Mouse (Mus musculus) lung, embryonic 14.5 days (tissue): ENCODE results near the gene Cfap99. TPM values are rescaled to one million over a fixed set of nuclear protein-coding genes. Genes with fewer than 3 reads are reported as not detected.
A peak's percentile ranks its signal among the peaks of the same experiment; 100 is the strongest.

ENCODE experiments used
- ATAC-seq: fragments of 200-750 bp; cut with Nextera tagmentation; 2 replicates; pipeline ENCODE4 v1.8.0; 2017; ENCODE audit warnings: mild to moderate bottlenecking, moderate TSS enrichment, moderate library complexity; ENCODE audit not compliant: insufficient read depth
- DNase-seq: peaks from one replicate; pipeline ENCODE4 v3.0.0-alpha.2; 2015
- H3K27ac ChIP-seq: fragments of 300-500 bp; sonication (generic); 2 replicates; pipeline ENCODE4 v1.5.1; 2014; ENCODE audit warnings: low read depth, mild to moderate bottlenecking, moderate library complexity
- H3K27me3 ChIP-seq: fragments of 300-500 bp; sonication (generic); 2 replicates; pipeline ENCODE4 v1.6.1; 2014; ENCODE audit warnings: low read length, control low read depth; ENCODE audit not compliant: insufficient read depth
- H3K36me3 ChIP-seq: fragments of 300-500 bp; sonication (generic); 2 replicates; pipeline ENCODE4 v1.6.1; 2014; ENCODE audit warnings: control low read depth; ENCODE audit not compliant: insufficient read depth
- H3K4me1 ChIP-seq: fragments of 300-500 bp; sonication (generic); 2 replicates; pipeline ENCODE4 v1.6.1; 2014; ENCODE audit warnings: antibody characterized with exemption, control low read depth; ENCODE audit not compliant: insufficient read depth
- H3K4me2 ChIP-seq: fragments of 300-500 bp; sonication (generic); 2 replicates; pipeline ENCODE4 v1.6.1; 2014; ENCODE audit warnings: mild to moderate bottlenecking
- H3K4me3 ChIP-seq: fragments of 300-500 bp; sonication (generic); 2 replicates; pipeline ENCODE4 v1.5.1; 2014; ENCODE audit warnings: low read depth, low read length
- H3K9ac ChIP-seq: fragments of 300-500 bp; sonication (generic); 2 replicates; pipeline ENCODE4 v1.6.1; 2014
- H3K9me3 ChIP-seq: fragments of 300-500 bp; sonication (generic); 2 replicates; pipeline ENCODE4 v1.6.1; 2016; ENCODE audit warnings: low read depth, low read length, control low read depth
- CTCF ChIP-seq: IDR thresholded peaks from 2 replicates; pipeline ENCODE4 v1.5.1; 2016; ENCODE audit warnings: antibody characterized with exemption, low read depth
- WGBS: fragments of 180-500 bp; shearing (Covaris S2); extraction: QIAGEN DNeasy Blood & Tissue Kit; methylation state at CpG from one replicate; pipeline ENCODE4 v1.1.7; 2014; 5-methylcytosine and 5-hydroxymethylcytosine counted together
- polyA plus RNA-seq: library from polyadenylated mRNA; unstranded; fragments of >200 nt; fragmentation: Nextera tagmentation; extraction: Ambion mirVana; gene quantifications from 2 replicates; pipeline ENCODE4 v1.2.1, GENCODE M21; 2014

Cfap99 gene
- polyA plus RNA-seq, 1 experiment from 2014 or later: not detected

- no peak overlapping the region for H3K27ac ChIP-seq
- no peak overlapping the region for H3K4me3 ChIP-seq
- WGBS: 53% methylated on average over 12 of the region's 12 CpGs
- no peak for TF ChIP-seq CTCF
- no peaks in the 10 kb centered on the region for H3K27me3 ChIP-seq
- H3K36me3 ChIP-seq: no peaks in the 10 kb centered on the region
- no peak overlapping the region for H3K9ac ChIP-seq
- DNase-seq (no peak), ATAC-seq (no peak)
- H3K4me1 ChIP-seq: no peaks in the 10 kb centered on the region
- H3K9me3 ChIP-seq: no peaks in the 10 kb centered on the region
- no peak overlapping the region for H3K4me2 ChIP-seq
Observed at GRCm38 (mm10) chr5:34269921-34270465, 18.4 kb upstream of the Cfap99 start.

GRCm38 (mm10) chr5:34271743-34272142 lies 16.7 kb upstream of the Cfap99 start:
- H3K4me3 ChIP-seq: no peak overlapping the region
- H3K36me3 ChIP-seq: no peaks in the 10 kb centered on the region
- no peak overlapping the region for H3K4me2 ChIP-seq
- 28% methylated on average over 4 of the region's 4 CpGs for WGBS
- no peak overlapping the region for H3K27ac ChIP-seq
- ATAC-seq (no peak), DNase-seq (peak; percentile 73)
- no peaks in the 10 kb centered on the region for H3K4me1 ChIP-seq
- TF ChIP-seq CTCF: peak; percentile 67
- H3K9me3 ChIP-seq: no peaks in the 10 kb centered on the region
- no peaks in the 10 kb centered on the region for H3K27me3 ChIP-seq
- no peak overlapping the region for H3K9ac ChIP-seq

GRCm38 (mm10) chr5:34273251-34273681 lies 15.1 kb upstream of the Cfap99 start:
- no peak overlapping the region for H3K9ac ChIP-seq
- H3K9me3 ChIP-seq: no peaks in the 10 kb centered on the region
- no peaks in the 10 kb centered on the region for H3K27me3 ChIP-seq
- H3K27ac ChIP-seq: no peak overlapping the region
- no peak for TF ChIP-seq CTCF
- DNase-seq: no peak
- H3K4me3 ChIP-seq: no peak overlapping the region
- WGBS: 60% methylated on average over 5 of the region's 5 CpGs
- no peaks in the 10 kb centered on the region for H3K4me1 ChIP-seq
- no peaks in the 10 kb centered on the region for H3K36me3 ChIP-seq
- no peak overlapping the region for H3K4me2 ChIP-seq
- no peak for ATAC-seq

GRCm38 (mm10) chr5:34274268-34274667 lies 14.1 kb upstream of the Cfap99 start:
- H3K36me3 ChIP-seq: no peaks in the 10 kb centered on the region
- no peak for TF ChIP-seq CTCF
- no peak overlapping the region for H3K27ac ChIP-seq
- H3K4me1 ChIP-seq: no peaks in the 10 kb centered on the region
- H3K9ac ChIP-seq: no peak overlapping the region
- DNase-seq (no peak), ATAC-seq (no peak)
- H3K4me3 ChIP-seq: no peak overlapping the region
- H3K27me3 ChIP-seq: no peaks in the 10 kb centered on the region
- WGBS: 75% methylated on average over 3 of the region's 3 CpGs
- H3K4me2 ChIP-seq: no peak overlapping the region
- H3K9me3 ChIP-seq: no peaks in the 10 kb centered on the region

GRCm38 (mm10) chr5:34274676-34275293 lies 13.6 kb upstream of the Cfap99 start:
- 77% methylated on average over 10 of the region's 10 CpGs for WGBS

GRCm38 (mm10) chr5:34276191-34276590 lies 12.2 kb upstream of the Cfap99 start:
- TF ChIP-seq CTCF: no peak
- Histone ChIP-seq H3K27me3 (no peaks in the 10 kb centered on the region), H3K9ac (no peak overlapping the region; the same call in 1 of the 2 replicates), H3K4me3 (no peak overlapping the region), H3K4me2 (no peak overlapping the region), H3K36me3 (no peaks in the 10 kb centered on the region), H3K27ac (no peak overlapping the region), H3K4me1 (no peaks in the 10 kb centered on the region), H3K9me3 (no peaks in the 10 kb centered on the region)
- no peak for DNase-seq
- WGBS: 56% methylated on average over 7 of the region's 7 CpGs
- ATAC-seq: no peak

More at GRCm38 (mm10) chr5:34274676-34275293, 13.6 kb upstream of the Cfap99 start:
- no peaks in the 10 kb centered on the region for H3K9me3 ChIP-seq
- H3K4me2 ChIP-seq: no peak overlapping the region
- no peaks in the 10 kb centered on the region for H3K4me1 ChIP-seq
- no peaks in the 10 kb centered on the region for H3K27me3 ChIP-seq
- DNase-seq: no peak
- ATAC-seq: no peak
- TF ChIP-seq CTCF: no peak
- no peaks in the 10 kb centered on the region for H3K36me3 ChIP-seq
- no peak overlapping the region for H3K27ac ChIP-seq
- H3K9ac ChIP-seq: no peak overlapping the region
- no peak overlapping the region for H3K4me3 ChIP-seq

- no peak for TF ChIP-seq CTCF
- no peak overlapping the region for H3K4me2 ChIP-seq
- no peaks in the 10 kb centered on the region for H3K4me1 ChIP-seq
- DNase-seq: no peak
- H3K9ac ChIP-seq: no peak overlapping the region
- H3K27me3 ChIP-seq: no peaks in the 10 kb centered on the region
- WGBS: 54% methylated on average over 6 of the region's 6 CpGs
- H3K4me3 ChIP-seq: no peak overlapping the region
- H3K9me3 ChIP-seq: no peaks in the 10 kb centered on the region
- H3K27ac ChIP-seq: no peak overlapping the region
- no peaks in the 10 kb centered on the region for H3K36me3 ChIP-seq
- no peak for ATAC-seq
Observed at GRCm38 (mm10) chr5:34276746-34277145, 11.7 kb upstream of the Cfap99 start.
